Mouse (Mus musculus) hindbrain, embryonic 13.5 days (tissue): ENCODE results near the gene Dnaic1. TPM values are rescaled to one million over a fixed set of nuclear protein-coding genes. Genes with fewer than 3 reads are reported as not detected.

Experiments used
- polyA plus RNA-seq: library from polyadenylated mRNA; unstranded; fragments of >200 nt; fragmentation: Nextera tagmentation; extraction: Ambion mirVana; gene quantifications from 2 replicates; pipeline ENCODE4 v1.2.1, GENCODE M21; 2015

Dnaic1 gene
- polyA plus RNA-seq, 1 experiment from 2014 or later: 3.2 TPM

Other genes with a start within 250 kb of the Dnaic1 start
- gene Ubap1, start 220.8 kb upstream of the Dnaic1 start, polyA plus RNA-seq: 70.4 and 71.8 TPM in 2 replicates
- gene Kif24, start 104.9 kb upstream of the Dnaic1 start, polyA plus RNA-seq: 4.6 and 5.1 TPM in 2 replicates
- gene Nudt2, start 104.6 kb upstream of the Dnaic1 start, polyA plus RNA-seq: 58.0 and 60.4 TPM in 2 replicates
- gene AI464131, start 66.7 kb upstream of the Dnaic1 start, polyA plus RNA-seq: 7.0 TPM in 2 replicates
- gene 1110017D15Rik, start 52.4 kb upstream of the Dnaic1 start, polyA plus RNA-seq: 9.8 and 17.9 TPM in 2 replicates
- 16.7 and 18.1 TPM in 2 replicates for gene Fam219a, start 237 bp upstream of the Dnaic1 start, polyA plus RNA-seq
- 92.0 and 95.2 TPM in 2 replicates for gene Enho, start 70.5 kb downstream of the Dnaic1 start, polyA plus RNA-seq
- gene Cntfr, start 127.3 kb downstream of the Dnaic1 start, polyA plus RNA-seq: 24.4 and 27.8 TPM in 2 replicates
- gene Il11ra1, start 130.2 kb downstream of the Dnaic1 start, polyA plus RNA-seq: 47.6 and 48.5 TPM in 2 replicates
- 63.0 and 66.8 TPM in 2 replicates for gene Rpp25l, start 143.8 kb downstream of the Dnaic1 start, polyA plus RNA-seq
- 301 and 303 TPM in 2 replicates for gene Dctn3, start 153.4 kb downstream of the Dnaic1 start, polyA plus RNA-seq
- gene Arid3c, start 161.4 kb downstream of the Dnaic1 start, polyA plus RNA-seq: 1.1 and 2.2 TPM in 2 replicates
- gene Galt, start 185.5 kb downstream of the Dnaic1 start, polyA plus RNA-seq: 36.6 and 42.8 TPM in 2 replicates
- gene Sigmar1, start 186.4 kb downstream of the Dnaic1 start, polyA plus RNA-seq: 58.9 and 62.0 TPM in 2 replicates
- 256 and 261 TPM in 2 replicates for gene Ccl27a, start 204.5 kb downstream of the Dnaic1 start, polyA plus RNA-seq